Mouse (Mus musculus) C2C12 (cell line): ENCODE data around the gene Tle2.

Source experiments
- CEBPB ChIP-seq: IDR thresholded peaks from one replicate; pipeline ENCODE4 v1.6.1; 2011; ENCODE audit warnings: low read depth, mild to moderate bottlenecking, control low read depth, moderate library complexity
- CTCF ChIP-seq: IDR thresholded peaks from one replicate; pipeline ENCODE4 v1.5.1; 2011; ENCODE audit not compliant: control insufficient read depth, insufficient read depth, insufficient read length
- MAX ChIP-seq: IDR thresholded peaks from one replicate; pipeline ENCODE4 v1.6.1; 2011; ENCODE audit warnings: mild to moderate bottlenecking, control low read depth
- MYOD1 ChIP-seq: IDR thresholded peaks from one replicate; pipeline ENCODE4 v1.6.1; 2011; ENCODE audit warnings: low read depth; ENCODE audit not compliant: control insufficient read depth, insufficient read length

DNA sequence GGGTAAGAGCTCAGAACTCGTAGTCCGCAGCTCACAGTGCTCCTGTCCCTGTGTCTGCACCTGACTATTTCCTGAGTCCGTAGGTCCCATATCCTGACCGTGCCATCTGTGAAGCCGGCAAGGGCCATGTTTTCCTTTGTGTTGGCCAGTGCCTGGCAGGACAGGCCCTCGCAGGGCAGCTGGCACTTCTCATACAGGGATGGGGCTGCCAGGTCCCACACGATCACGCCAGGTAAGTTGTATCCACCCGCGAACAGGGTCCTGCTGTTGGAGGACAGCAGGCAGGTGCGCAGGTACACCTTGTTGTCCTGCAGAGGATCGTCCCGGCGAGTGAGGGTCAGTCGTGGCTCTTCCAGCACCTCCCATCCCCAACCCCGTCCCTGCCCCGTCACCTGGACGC is 19.6 kb downstream of the Tle2 start:
- TF ChIP-seq MYOD1 (no peak), CTCF (no peak), CEBPB (no peak), MAX (no peak)
